22 mouse cellular contexts compared by ENCODE assay signal in genomic region chr2:75570246-75570645, GRCm38 (mm10).
"Had no signal": no experiment of that assay in that cellular context is flagged by ENCODE, and none has a peak within 500 bp of the region (broad histone marks: within the 10 kb centered on the region; RNA-seq: fewer than 3 reads in every experiment).

No protein-coding gene starts in this region.

- H3K36me3 ChIP-seq: kidney, embryonic 15.5 days; limb, embryonic 12.5 days; limb, embryonic 15.5 days; midbrain, embryonic 12.5 days; midbrain, embryonic 15.5 days; neural tube, embryonic 13.5 days; stomach, embryonic 15.5 days had no signal

- H3K4me1 ChIP-seq: kidney, embryonic 15.5 days; limb, embryonic 12.5 days; limb, embryonic 15.5 days; midbrain, embryonic 12.5 days; midbrain, embryonic 15.5 days; neural tube, embryonic 13.5 days; stomach, embryonic 15.5 days had no signal

- H3K9ac ChIP-seq: kidney, embryonic 15.5 days; limb, embryonic 12.5 days; limb, embryonic 15.5 days; liver, embryonic 14.5 days; liver, postnatal 0 days; lung, embryonic 14.5 days; midbrain, embryonic 12.5 days; midbrain, embryonic 15.5 days; neural tube, embryonic 13.5 days; stomach, embryonic 15.5 days had no signal

- DNase-seq: kidney, adult 8-10 months; kidney, postnatal 10 days; kidney, postnatal 36 days; left cerebral cortex, postnatal 4 days; liver, postnatal 0 days; lung, embryonic 14.5 days; lung, postnatal 14 days; lung, postnatal 4 days; retina, postnatal 1 day; right cerebral cortex, postnatal 25 days; spleen, adult 18-20 months; thymus, postnatal 25 days had no signal

- H3K27me3 ChIP-seq: kidney, embryonic 15.5 days; limb, embryonic 12.5 days; limb, embryonic 15.5 days; midbrain, embryonic 12.5 days; midbrain, embryonic 15.5 days; neural tube, embryonic 13.5 days; stomach, embryonic 15.5 days had no signal

- ATAC-seq: liver, postnatal 0 days; midbrain, embryonic 15.5 days had no signal

- H3K27ac ChIP-seq: kidney, embryonic 15.5 days; limb, embryonic 12.5 days; limb, embryonic 15.5 days; liver, embryonic 14.5 days; midbrain, embryonic 12.5 days; midbrain, embryonic 15.5 days; neural tube, embryonic 13.5 days; stomach, embryonic 15.5 days had no signal

- H3K4me2 ChIP-seq: kidney, embryonic 15.5 days; limb, embryonic 12.5 days; limb, embryonic 15.5 days; liver, embryonic 11.5 days; lung, embryonic 14.5 days; midbrain, embryonic 12.5 days; midbrain, embryonic 15.5 days; neural tube, embryonic 13.5 days; stomach, embryonic 15.5 days had no signal

- H3K9me3 ChIP-seq: kidney, embryonic 15.5 days; limb, embryonic 12.5 days; limb, embryonic 15.5 days; midbrain, embryonic 12.5 days; midbrain, embryonic 15.5 days; neural tube, embryonic 13.5 days; stomach, embryonic 15.5 days had no signal

- H3K4me3 ChIP-seq: kidney, embryonic 15.5 days; limb, embryonic 12.5 days; limb, embryonic 15.5 days; midbrain, embryonic 12.5 days; midbrain, embryonic 15.5 days; myocyte; neural tube, embryonic 13.5 days; stomach, embryonic 15.5 days had no signal
